Mouse (Mus musculus): ENCODE data around the gene Pola1.

Gene Pola1

GRCm38 (mm10) chrX:93631657-93632449, at the start of gene Pola1:
TSS of gene Pola1 (minus strand) at chrX:93632155.
- peak; percentile 87 for DNase-seq (ENCODE audit: extremely low spot score)

GRCm38 (mm10) chrX:93676228-93676627, 44.3 kb upstream of the Pola1 start:
- no peak for DNase-seq (ENCODE audit: extremely low spot score)

GRCm38 (mm10) chrX:93674836-93675795, 43.2 kb upstream of the Pola1 start:
- peak; percentile 29 for DNase-seq (ENCODE audit: extremely low spot score)

GRCm38 (mm10) chrX:93674432-93674831, 42.5 kb upstream of the Pola1 start:
- no peak for DNase-seq (ENCODE audit: extremely low spot score)

- no peak for DNase-seq (ENCODE audit: extremely low spot score)
Observed at GRCm38 (mm10) chrX:93664787-93665186, 32.8 kb upstream of the Pola1 start.

GRCm38 (mm10) chrX:93663919-93664586, 32.1 kb upstream of the Pola1 start:
- no peak for DNase-seq (ENCODE audit: extremely low spot score)

GRCm38 (mm10) chrX:93655153-93655552, 23.2 kb upstream of the Pola1 start:
- no peak for DNase-seq (ENCODE audit: extremely low spot score)

- no peak for DNase-seq (ENCODE audit: extremely low spot score)
Observed at GRCm38 (mm10) chrX:93654218-93655002, 22.5 kb upstream of the Pola1 start, which contains the start of gene Pcyt1b. TSS of gene Pcyt1b (plus strand) at chrX:93654863.

- no peak for DNase-seq (ENCODE audit: extremely low spot score)
Observed at GRCm38 (mm10) chrX:93650738-93651137, 18.8 kb upstream of the Pola1 start.

GRCm38 (mm10) chrX:93644022-93644421, 12.1 kb upstream of the Pola1 start:
- DNase-seq (ENCODE audit: extremely low spot score): no peak

GRCm38 (mm10) chrX:93643600-93643999, 11.6 kb upstream of the Pola1 start:
- no peak for DNase-seq (ENCODE audit: extremely low spot score)

- DNase-seq (ENCODE audit: extremely low spot score): no peak
Observed at GRCm38 (mm10) chrX:93634861-93635375, 3.0 kb upstream of the Pola1 start.

GRCm38 (mm10) chrX:93630256-93630655, 1.7 kb downstream of the Pola1 start:
- DNase-seq (ENCODE audit: extremely low spot score): no peak

- DNase-seq (ENCODE audit: extremely low spot score): no peak
Observed at GRCm38 (mm10) chrX:93602214-93602613, 29.7 kb downstream of the Pola1 start.

GRCm38 (mm10) chrX:93594283-93594682, 37.7 kb downstream of the Pola1 start:
- DNase-seq (ENCODE audit: extremely low spot score): no peak

GRCm38 (mm10) chrX:93580931-93581330, 51.0 kb downstream of the Pola1 start:
- DNase-seq (ENCODE audit: extremely low spot score): no peak

- DNase-seq (ENCODE audit: extremely low spot score): no peak
Observed at GRCm38 (mm10) chrX:93557171-93557570, 74.8 kb downstream of the Pola1 start.

- no peak for DNase-seq (ENCODE audit: extremely low spot score)
Observed at GRCm38 (mm10) chrX:93539779-93540178, 92.2 kb downstream of the Pola1 start.

GRCm38 (mm10) chrX:93502865-93503353, 129.0 kb downstream of the Pola1 start:
- no peak for DNase-seq (ENCODE audit: extremely low spot score)

- DNase-seq (ENCODE audit: extremely low spot score): no peak
Observed at GRCm38 (mm10) chrX:93497597-93497996, 134.4 kb downstream of the Pola1 start.

- no peak for DNase-seq (ENCODE audit: extremely low spot score)
Observed at GRCm38 (mm10) chrX:93465711-93466110, 166.2 kb downstream of the Pola1 start.
